Mouse (Mus musculus) hindbrain, embryonic 14.5 days (tissue): Measurements from ENCODE around the gene Gm21149. TPM values are rescaled to one million over a fixed set of nuclear protein-coding genes. Genes with fewer than 3 reads are reported as not detected.
A peak's percentile ranks its signal among the peaks of the same experiment; 100 is the strongest.
"Not testable (repeated sequence)": the region's sequence is repeated elsewhere in the genome, so short reads cannot be mapped to it uniquely, and the experiment has no call there.

Source experiments
- ATAC-seq: fragments of 200-750 bp; cut with Nextera tagmentation; 2 replicates; pipeline ENCODE4 v1.8.0; 2017; ENCODE audit warnings: moderate number of reproducible peaks, mild to moderate bottlenecking, moderate TSS enrichment, moderate library complexity; ENCODE audit not compliant: low FRiP score
- DNase-seq: peaks from one replicate; pipeline ENCODE4 v3.0.0-alpha.2; 2015; ENCODE audit warnings: low spot score
- H3K27ac ChIP-seq: fragments of 300-500 bp; sonication (generic); 2 replicates; pipeline ENCODE4 v1.5.1; 2014; ENCODE audit warnings: mild to moderate bottlenecking, moderate library complexity
- H3K27me3 ChIP-seq: fragments of 300-500 bp; sonication (generic); 2 replicates; pipeline ENCODE4 v1.6.1; 2014; ENCODE audit warnings: mild to moderate bottlenecking, low read length, mixed read lengths; ENCODE audit not compliant: control insufficient read depth, insufficient read depth
- H3K36me3 ChIP-seq: fragments of 300-500 bp; sonication (generic); replicated peaks from 2 replicates; pipeline ENCODE4 v1.6.1; 2014; ENCODE audit not compliant: control insufficient read depth, insufficient read depth
- H3K4me1 ChIP-seq: fragments of 300-500 bp; sonication (generic); replicated peaks from 2 replicates; pipeline ENCODE4 v1.6.1; 2014; ENCODE audit warnings: antibody characterized with exemption, low read length, mixed read lengths; ENCODE audit not compliant: control insufficient read depth, insufficient read depth
- H3K4me2 ChIP-seq: fragments of 300-500 bp; sonication (generic); replicated peaks from 2 replicates; pipeline ENCODE4 v1.6.1; 2014; ENCODE audit warnings: mild to moderate bottlenecking, moderate library complexity
- H3K4me3 ChIP-seq: fragments of 300-500 bp; sonication (generic); replicated peaks from 2 replicates; pipeline ENCODE4 v1.5.1; 2014; ENCODE audit warnings: mild to moderate bottlenecking, low read length
- H3K9ac ChIP-seq: fragments of 300-500 bp; sonication (generic); 2 replicates; pipeline ENCODE4 v1.6.1; 2014
- H3K9me3 ChIP-seq: fragments of 300-500 bp; sonication (generic); 2 replicates; pipeline ENCODE4 v1.6.1; 2016; ENCODE audit warnings: low read length; ENCODE audit not compliant: control insufficient read depth
- WGBS: fragments of 180-500 bp; shearing (Covaris S2); extraction: QIAGEN DNeasy Blood & Tissue Kit; methylation state at CpG from one replicate; pipeline ENCODE4 v1.1.7; 2014; 5-methylcytosine and 5-hydroxymethylcytosine counted together
- polyA plus RNA-seq: library from polyadenylated mRNA; unstranded; fragments of >200 nt; fragmentation: Nextera tagmentation; extraction: Ambion mirVana; gene quantifications from 2 replicates; pipeline ENCODE4 v1.2.1, GENCODE M21; 2014

Gene Gm21149
- polyA plus RNA-seq, 1 experiment from 2014 or later, result not detected

GRCm38 (mm10) chr5:15507309-15507619, 30.9 kb upstream of the Gm21149 start:
- no peak overlapping the region for H3K4me2 ChIP-seq
- H3K9ac ChIP-seq, result no peak overlapping the region
- no peaks in the 10 kb centered on the region for H3K4me1 ChIP-seq
- 72% methylated on average over 3 of the region's 3 CpGs for WGBS
- no peaks in the 10 kb centered on the region for H3K36me3 ChIP-seq
- DNase-seq, result no peak
- H3K9me3 ChIP-seq, result peaks cover 43% of the 10 kb centered on the region
- H3K27me3 ChIP-seq, result no peaks in the 10 kb centered on the region
- ATAC-seq, result peak; percentile 53; the same call in 1 of the 2 replicates
- no peak overlapping the region for H3K4me3 ChIP-seq
- no peak overlapping the region for H3K27ac ChIP-seq

DNA sequence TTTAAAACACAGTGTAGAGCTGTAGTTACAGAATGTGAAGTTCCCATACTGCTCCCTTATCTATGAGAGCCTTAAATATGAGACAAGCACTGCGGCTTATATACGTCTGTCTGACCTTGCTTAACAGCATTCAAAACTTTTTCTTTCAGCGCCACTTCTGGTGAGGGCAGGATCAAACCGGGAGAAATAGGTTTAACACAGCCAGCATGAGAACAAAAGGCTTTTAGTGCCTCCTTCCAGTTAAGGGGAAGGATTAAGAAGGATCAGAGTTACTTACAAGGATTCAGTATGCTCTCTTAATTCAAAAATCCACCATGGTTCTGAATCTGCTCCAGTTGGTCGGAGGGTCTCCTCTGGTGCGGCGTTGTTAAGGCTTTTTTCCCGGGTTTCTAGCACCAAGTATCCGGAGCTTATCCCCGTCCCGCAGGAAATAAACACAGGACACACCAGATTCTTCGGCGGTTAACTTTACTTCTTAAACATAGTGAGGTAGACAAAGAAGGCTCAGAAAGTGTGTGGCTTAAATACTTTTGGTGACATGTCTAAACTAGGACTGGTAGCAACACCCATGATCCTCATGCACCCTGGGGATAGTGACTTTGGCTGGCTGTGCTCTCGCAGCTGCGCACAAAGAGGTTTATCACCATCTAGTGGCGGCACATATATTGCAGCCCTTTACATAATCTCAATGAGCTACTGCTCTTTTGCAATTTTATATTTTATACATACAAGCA, 30.4 kb upstream of the Gm21149 start:
- Histone ChIP-seq H3K4me1 (no peaks in the 10 kb centered on the region), H3K4me3 (no peak overlapping the region), H3K9me3 (peaks cover 40% of the 10 kb centered on the region), H3K27me3 (no peaks in the 10 kb centered on the region), H3K36me3 (no peaks in the 10 kb centered on the region), H3K27ac (no peak overlapping the region), H3K9ac (no peak overlapping the region), H3K4me2 (0 out of 2 replicates have a peak overlapping the region, but pooled peaks have one; percentile 13)
- WGBS, result 51% methylated on average over 16 of the region's 16 CpGs
- DNase-seq (peak; percentile 60), ATAC-seq (peak; percentile 80)

- H3K4me2 ChIP-seq, DNase-seq, H3K4me1 ChIP-seq, H3K4me3 ChIP-seq, H3K9ac ChIP-seq, H3K36me3 ChIP-seq, H3K27ac ChIP-seq, H3K27me3 ChIP-seq: not testable (repeated sequence)
- H3K9me3 ChIP-seq, result peaks cover 23% of the 10 kb centered on the region
- 40% methylated on average over 5 of the region's 5 CpGs for WGBS
- ATAC-seq, result peak; percentile 80; the same call in 1 of the 2 replicates
These were observed 22.6 kb upstream of the Gm21149 start for GRCm38 (mm10) chr5:15498774-15499400.

DNA sequence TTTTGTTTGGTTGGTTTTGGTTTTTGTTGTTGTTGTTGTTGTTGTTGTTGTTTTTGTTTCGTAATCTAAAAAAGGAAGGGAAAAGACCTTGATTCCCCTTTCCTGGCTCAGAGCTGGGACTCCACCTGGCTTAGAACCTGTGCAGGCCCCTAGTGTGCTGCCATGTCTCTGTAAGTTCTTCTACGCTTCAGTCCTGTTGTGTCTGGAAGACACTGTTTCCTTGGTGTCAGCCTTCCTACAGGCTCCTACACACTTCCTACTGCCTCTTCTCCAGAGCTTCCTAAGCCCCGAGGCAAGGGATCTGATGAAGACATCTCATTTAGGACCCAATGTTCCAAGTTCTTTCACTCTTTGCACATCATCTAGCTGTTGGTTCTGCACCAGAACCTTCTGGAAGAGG, 22.0 kb upstream of the Gm21149 start:
- H3K4me1 ChIP-seq, H3K36me3 ChIP-seq, H3K4me2 ChIP-seq, H3K4me3 ChIP-seq, ATAC-seq, H3K27me3 ChIP-seq, H3K9ac ChIP-seq, H3K27ac ChIP-seq: not testable (repeated sequence)
- DNase-seq, result peak; percentile 12
- 71% methylated on average over 3 of the region's 3 CpGs for WGBS
- H3K9me3 ChIP-seq, result peaks cover 26% of the 10 kb centered on the region

DNA sequence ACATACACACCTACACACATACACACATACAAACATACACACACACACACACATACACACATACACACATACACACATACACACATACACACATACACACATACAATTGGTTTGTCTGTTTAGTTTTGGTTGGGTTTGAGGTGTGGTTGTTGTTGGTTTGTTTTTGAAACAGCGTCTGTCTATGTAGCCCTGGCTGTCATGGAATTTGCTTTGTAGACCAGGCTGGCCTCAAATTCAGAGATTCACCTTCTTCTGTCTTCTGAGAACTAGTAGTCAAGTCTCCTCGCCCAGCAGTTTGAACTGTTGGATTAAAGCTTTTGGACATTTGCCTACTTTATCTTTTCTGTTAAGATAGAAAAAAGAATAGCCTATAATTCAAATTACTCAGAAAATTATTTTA, 14.6 kb upstream of the Gm21149 start:
- WGBS, result 60% methylated on average over 2 of the region's 2 CpGs
- H3K27ac ChIP-seq, H3K4me2 ChIP-seq, H3K36me3 ChIP-seq, H3K4me1 ChIP-seq, H3K9ac ChIP-seq, H3K4me3 ChIP-seq, H3K27me3 ChIP-seq, DNase-seq: not testable (repeated sequence)
- ATAC-seq, result peak; percentile 69; the same call in 1 of the 2 replicates
- peaks cover 28% of the 10 kb centered on the region for H3K9me3 ChIP-seq

DNA sequence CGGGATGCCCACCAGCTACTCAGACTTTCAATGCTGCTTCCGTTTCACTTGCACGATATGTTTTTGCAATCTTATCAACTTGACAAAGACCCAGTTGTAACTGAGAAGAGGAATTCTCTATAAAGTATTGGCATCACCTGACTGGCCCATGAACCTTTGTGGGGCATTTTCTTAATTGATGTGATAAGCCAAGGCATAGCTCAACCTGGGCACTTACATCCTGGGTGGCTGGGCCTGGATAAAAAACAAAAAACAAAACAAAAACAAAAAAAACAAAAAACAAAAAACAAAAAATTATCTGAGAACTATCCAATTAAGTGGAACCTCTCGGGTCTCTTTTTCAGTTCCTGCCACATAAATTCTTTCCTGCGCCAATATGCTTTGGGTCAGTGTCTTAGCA, 12.4 kb upstream of the Gm21149 start:
- WGBS, result 85% methylated on average over 5 of the region's 5 CpGs
- Histone ChIP-seq H3K4me2 (no peak overlapping the region), H3K9me3 (peaks cover 42% of the 10 kb centered on the region), H3K36me3 (no peaks in the 10 kb centered on the region), H3K27me3 (no peaks in the 10 kb centered on the region), H3K27ac (no peak overlapping the region), H3K9ac (no peak overlapping the region), H3K4me3 (no peak overlapping the region), H3K4me1 (no peaks in the 10 kb centered on the region)
- peak; percentile 79; the same call in 1 of the 2 replicates for ATAC-seq
- no peak for DNase-seq

DNA sequence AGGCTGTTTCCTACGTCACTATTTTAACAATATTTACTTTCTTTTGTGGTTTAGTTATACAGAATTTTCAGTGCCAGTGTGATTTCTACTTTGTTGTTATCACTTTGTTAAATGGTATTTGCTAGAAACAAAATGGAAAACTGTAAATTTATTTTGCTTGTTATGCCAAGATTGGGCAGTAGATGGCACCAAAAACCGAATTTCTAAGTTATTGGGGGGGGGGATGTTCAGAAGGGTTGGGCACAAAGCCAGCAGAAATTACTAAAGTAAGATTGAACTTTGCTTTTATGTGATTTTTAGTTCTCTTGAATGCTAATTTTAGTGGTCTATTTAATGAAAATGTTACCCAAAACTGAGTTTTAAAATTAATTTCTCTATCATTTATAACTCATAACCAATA, 8.3 kb upstream of the Gm21149 start:
- H3K9me3 ChIP-seq, result peaks cover 39% of the 10 kb centered on the region
- not testable (repeated sequence) for H3K27ac ChIP-seq, H3K4me1 ChIP-seq, H3K9ac ChIP-seq, DNase-seq, ATAC-seq, H3K27me3 ChIP-seq, H3K4me3 ChIP-seq, H3K4me2 ChIP-seq, H3K36me3 ChIP-seq
- 23% methylated on average over 2 of the region's 2 CpGs for WGBS

- H3K27me3 ChIP-seq, H3K27ac ChIP-seq, H3K4me1 ChIP-seq, H3K4me2 ChIP-seq, DNase-seq, H3K9ac ChIP-seq, H3K36me3 ChIP-seq, H3K4me3 ChIP-seq, ATAC-seq: not testable (repeated sequence)
- WGBS, result 59% methylated on average over 4 of the region's 4 CpGs
- peaks cover 32% of the 10 kb centered on the region for H3K9me3 ChIP-seq
These were observed 7.3 kb upstream of the Gm21149 start for GRCm38 (mm10) chr5:15483576-15483975.

DNA sequence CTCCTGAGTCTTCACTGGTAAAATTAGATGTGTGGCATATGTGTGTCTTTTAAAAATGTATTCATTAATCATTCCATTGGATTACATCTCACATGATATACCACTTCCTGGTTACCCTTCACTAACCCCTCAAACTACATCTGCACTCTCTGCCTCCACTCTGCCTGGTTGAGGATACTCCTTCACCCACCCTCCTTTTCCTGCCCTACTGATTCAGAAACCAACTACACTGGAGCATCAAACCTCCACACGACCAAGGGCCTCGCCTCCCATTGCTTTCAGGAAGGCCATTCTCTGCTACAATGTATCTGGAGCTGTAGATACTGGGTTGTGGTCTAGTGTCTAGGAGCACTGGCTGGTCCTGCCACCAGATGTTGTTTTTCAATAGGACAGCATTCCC, 6.5 kb upstream of the Gm21149 start:
- DNase-seq, H3K36me3 ChIP-seq, H3K4me1 ChIP-seq, H3K4me2 ChIP-seq, ATAC-seq, H3K9ac ChIP-seq, H3K27me3 ChIP-seq, H3K27ac ChIP-seq, H3K4me3 ChIP-seq: not testable (repeated sequence)
- WGBS, result 64% methylated on average over 2 of the region's 2 CpGs
- peaks cover 35% of the 10 kb centered on the region for H3K9me3 ChIP-seq
